Mouse (Mus musculus) cerebellum, adult 2 months (tissue): ENCODE measurements around the gene Gm48551.

Source experiments
- CTCF ChIP-seq: fragments of 200-500 bp; IDR thresholded peaks from 2 replicates; pipeline ENCODE4 v1.5.1; 2011; ENCODE audit warnings: low read depth, mild to moderate bottlenecking, control low read depth, low read length, moderate library complexity, borderline replicate concordance; ENCODE audit not compliant: insufficient read depth
- POLR2A ChIP-seq: fragments of 200-500 bp; IDR thresholded peaks from 2 replicates; pipeline ENCODE4 v1.6.1; 2011; ENCODE audit warnings: low read length, control low read depth, borderline replicate concordance; ENCODE audit not compliant: insufficient read depth

GRCm38 (mm10) chr10:81424246-81425051 lies 40.2 kb downstream of the Gm48551 start:
- TF ChIP-seq POLR2A, result no peak
- TF ChIP-seq CTCF, result no peak
